Mouse (Mus musculus) G1E (cell line): ENCODE measurements around the gene Lancl2.

Experiments used
- CTCF ChIP-seq: IDR thresholded peaks from 2 replicates; pipeline ENCODE4 v1.5.1; 2012; ENCODE audit warnings: low read depth, low read length, inconsistent platforms, mixed read lengths
- GATA1 ChIP-seq: IDR thresholded peaks from 2 replicates; pipeline ENCODE4 v1.6.1; 2012; ENCODE audit warnings: borderline replicate concordance, low read length, inconsistent platforms, mixed read lengths
- GATA2 ChIP-seq: IDR thresholded peaks from 2 replicates; pipeline ENCODE4 v1.6.1; 2012; ENCODE audit warnings: low read depth, low read length, inconsistent platforms, borderline replicate concordance
- TAL1 ChIP-seq: conservative IDR thresholded peaks from 2 replicates; pipeline ENCODE4 v1.6.1; 2012; ENCODE audit warnings: low read depth, low read length, inconsistent platforms, mixed read lengths

- TF ChIP-seq CTCF (no peak), TAL1 (no peak), GATA1 (no peak), GATA2 (no peak)
Observed at GRCm38 (mm10) chr6:57766287-57766686, 63.9 kb downstream of the Lancl2 start.
